Mouse (Mus musculus): ENCODE measurements around the gene Nisch. TPM values are rescaled to one million over a fixed set of nuclear protein-coding genes. Genes with fewer than 3 reads are reported as not detected.
A peak's percentile ranks its signal among the peaks of the same experiment; 100 is the strongest.

Gene Nisch
- polyA plus RNA-seq, 1 experiment from 2014 or later, result 413 TPM

- ATAC-seq (ENCODE audit: borderline replicate concordance, extremely low read depth, low FRiP score, low TSS enrichment), result no peak
- no peaks in the 10 kb centered on the region for H3K36me3 ChIP-seq
- H3K4me3 ChIP-seq, result no peak overlapping the region
- WGBS, result 57% methylated on average over 8 of the region's 8 CpGs
- peaks cover 22% of the 10 kb centered on the region for H3K4me1 ChIP-seq
- no peak overlapping the region for H3K4me2 ChIP-seq
- H3K27ac ChIP-seq, result no peak overlapping the region; the same call in 1 of the 2 replicates
- no peak overlapping the region for H3K9ac ChIP-seq
- no peaks in the 10 kb centered on the region for H3K27me3 ChIP-seq
- no peaks in the 10 kb centered on the region for H3K9me3 ChIP-seq
Observed at GRCm38 (mm10) chr14:31213868-31214267, 2.9 kb downstream of the Nisch start.

- Histone ChIP-seq H3K4me2 (no peak overlapping the region), H3K4me3 (no peak overlapping the region), H3K27me3 (no peaks in the 10 kb centered on the region), H3K36me3 (no peaks in the 10 kb centered on the region), H3K4me1 (peaks cover 17% of the 10 kb centered on the region), H3K27ac (0 out of 2 replicates have a peak overlapping the region, but pooled peaks have one; percentile 12), H3K9me3 (no peaks in the 10 kb centered on the region), H3K9ac (no peak overlapping the region)
- 65% methylated on average over 3 of the region's 3 CpGs for WGBS
- no peak for ATAC-seq (ENCODE audit: borderline replicate concordance, extremely low read depth, low FRiP score, low TSS enrichment)
Observed at GRCm38 (mm10) chr14:31212499-31212898, 4.2 kb downstream of the Nisch start.

DNA sequence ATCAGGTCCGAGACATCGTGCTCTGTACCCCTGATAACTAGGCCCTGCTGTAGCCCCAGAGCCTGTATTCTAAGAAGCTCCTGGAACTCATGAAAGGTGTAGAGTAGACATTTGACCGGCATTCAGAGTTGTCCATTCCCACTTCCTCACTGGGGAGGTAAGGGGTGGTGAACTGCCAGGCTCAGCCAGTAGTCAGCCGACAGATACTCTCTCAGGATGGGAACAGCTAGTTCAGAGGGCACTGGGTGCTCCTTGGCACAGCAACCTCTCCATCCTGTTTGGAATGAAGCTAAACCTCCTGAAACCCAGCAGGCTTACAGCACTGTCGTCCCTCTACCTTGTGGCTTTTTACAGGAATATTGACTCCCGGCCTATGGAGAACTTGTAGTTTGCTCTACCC, 4.9 kb downstream of the Nisch start:
- 86% methylated on average over 6 of the region's 6 CpGs for WGBS
- H3K27ac ChIP-seq, result no peak overlapping the region
- H3K9ac ChIP-seq, result no peak overlapping the region
- H3K4me2 ChIP-seq, result no peak overlapping the region
- H3K4me3 ChIP-seq, result no peak overlapping the region
- H3K27me3 ChIP-seq, result no peaks in the 10 kb centered on the region
- H3K4me1 ChIP-seq, result peaks cover 18% of the 10 kb centered on the region
- ATAC-seq (ENCODE audit: borderline replicate concordance, extremely low read depth, low FRiP score, low TSS enrichment), result no peak
- H3K9me3 ChIP-seq, result no peaks in the 10 kb centered on the region
- H3K36me3 ChIP-seq, result no peaks in the 10 kb centered on the region

DNA sequence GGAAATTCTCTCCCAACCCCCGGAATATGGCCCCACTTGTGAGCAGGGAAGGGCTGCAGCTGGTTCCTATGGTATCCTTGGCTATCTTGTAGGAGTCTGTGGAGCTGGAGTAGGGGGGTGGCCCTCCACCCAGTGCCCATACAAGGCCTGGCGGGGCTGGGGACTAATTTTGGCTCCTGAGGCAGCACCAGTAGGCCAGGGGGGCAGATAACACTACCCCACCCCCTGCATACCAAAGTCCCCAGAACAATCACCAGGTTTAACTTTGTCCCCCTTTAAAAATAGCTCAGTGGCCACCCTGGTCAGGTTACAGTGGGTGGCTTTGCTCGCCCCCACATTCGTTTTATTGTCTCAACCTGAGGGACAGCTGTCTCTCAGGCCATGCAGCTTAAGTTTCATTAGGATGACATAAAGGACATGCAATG, 7.6 kb downstream of the Nisch start:
- peaks cover 5% of the 10 kb centered on the region for H3K36me3 ChIP-seq
- no peak overlapping the region for H3K27ac ChIP-seq
- H3K9ac ChIP-seq, result no peak overlapping the region
- 65% methylated on average over 4 of the region's 4 CpGs for WGBS
- H3K4me2 ChIP-seq, result no peak overlapping the region
- no peak for ATAC-seq (ENCODE audit: borderline replicate concordance, extremely low read depth, low FRiP score, low TSS enrichment)
- no peak overlapping the region for H3K4me3 ChIP-seq
- H3K27me3 ChIP-seq, result no peaks in the 10 kb centered on the region
- H3K4me1 ChIP-seq, result peaks cover 20% of the 10 kb centered on the region
- H3K9me3 ChIP-seq, result no peaks in the 10 kb centered on the region

DNA sequence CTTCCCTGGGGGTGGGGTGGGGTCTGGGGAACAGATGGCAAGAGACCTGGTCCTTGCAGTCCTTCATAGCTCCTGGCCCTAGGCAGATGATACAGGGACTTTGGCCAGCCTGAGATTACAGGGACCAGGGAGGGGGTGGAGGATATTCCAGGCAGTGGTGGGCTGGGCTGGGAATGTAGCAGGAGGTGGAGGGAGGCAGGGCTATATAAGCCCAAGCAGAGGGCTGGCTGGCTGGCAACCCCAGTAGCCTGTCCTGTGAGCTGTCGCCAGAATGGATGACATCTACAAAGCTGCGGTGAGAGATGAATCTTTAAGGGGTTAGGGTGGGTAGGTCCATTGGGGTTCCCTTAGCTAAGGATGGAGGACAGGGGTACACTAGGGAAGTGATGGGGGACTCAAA, 8.7 kb downstream of the Nisch start, which contains the start of gene Tnnc1:
TSS of gene Tnnc1 (plus strand) at position 229 of the 400 bp plus-strand sequence.
- peaks cover 16% of the 10 kb centered on the region for H3K36me3 ChIP-seq
- H3K4me1 ChIP-seq, result peaks cover 19% of the 10 kb centered on the region
- peak within 1 kb of the TSS; percentile 94 for H3K9ac ChIP-seq
- H3K4me2 ChIP-seq, result peak within 1 kb of the TSS; percentile 81
- WGBS, result 55% methylated on average over 2 of the region's 2 CpGs
- peak within 1 kb of the TSS; percentile 16; the same call in 1 of the 2 replicates for H3K27ac ChIP-seq
- ATAC-seq (ENCODE audit: borderline replicate concordance, extremely low read depth, low FRiP score, low TSS enrichment), result no peak
- no peaks in the 10 kb centered on the region for H3K27me3 ChIP-seq
- no peaks in the 10 kb centered on the region for H3K9me3 ChIP-seq
- peak within 1 kb of the TSS; percentile 87 for H3K4me3 ChIP-seq

DNA sequence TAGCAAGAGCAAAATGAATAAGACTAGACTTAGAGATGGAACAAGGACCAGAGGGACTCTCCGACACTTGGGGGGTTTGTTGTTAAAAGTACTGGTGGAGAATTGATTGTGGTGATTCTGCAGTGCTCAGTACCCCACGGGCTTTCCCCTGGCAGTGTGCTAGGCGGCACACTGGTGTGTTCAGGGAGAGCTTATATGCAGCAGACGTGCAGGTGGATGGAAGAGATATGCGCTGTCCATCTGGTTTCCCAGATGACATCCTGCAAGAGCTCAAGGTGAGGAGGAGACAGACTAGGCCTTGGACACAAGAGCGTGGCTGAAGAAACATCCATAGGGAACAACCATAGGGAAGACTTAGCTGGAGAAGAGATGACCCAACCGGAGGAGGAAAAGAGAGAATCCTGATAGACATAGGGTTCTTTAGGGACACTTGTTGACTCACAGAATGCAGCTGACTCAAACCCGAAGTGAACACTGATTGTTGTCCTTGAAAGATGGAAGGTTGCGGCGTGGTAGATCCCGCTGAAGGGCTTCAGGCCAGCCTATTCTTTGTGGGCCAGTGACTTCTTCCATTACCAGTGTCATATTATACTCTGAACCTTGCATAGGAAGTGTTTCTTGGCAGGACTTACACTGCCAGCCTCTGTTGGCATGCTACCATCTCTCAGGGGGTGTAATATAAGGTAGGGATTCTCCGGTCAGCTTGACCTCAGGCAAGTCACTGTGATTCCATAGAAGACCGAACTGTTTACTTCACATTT, 9.5 kb downstream of the Nisch start:
- ATAC-seq (ENCODE audit: borderline replicate concordance, extremely low read depth, low FRiP score, low TSS enrichment), result no peak; the same call in 1 of the 2 replicates
- Histone ChIP-seq H3K9ac (peak overlapping the region; percentile 94), H3K27me3 (no peaks in the 10 kb centered on the region), H3K4me3 (peak overlapping the region; percentile 87), H3K9me3 (no peaks in the 10 kb centered on the region), H3K27ac (peak overlapping the region; percentile 16; the same call in 1 of the 2 replicates), H3K4me2 (peak overlapping the region; percentile 81), H3K4me1 (peaks cover 19% of the 10 kb centered on the region), H3K36me3 (peaks cover 24% of the 10 kb centered on the region)
- 71% methylated on average over 13 of the region's 13 CpGs for WGBS

DNA sequence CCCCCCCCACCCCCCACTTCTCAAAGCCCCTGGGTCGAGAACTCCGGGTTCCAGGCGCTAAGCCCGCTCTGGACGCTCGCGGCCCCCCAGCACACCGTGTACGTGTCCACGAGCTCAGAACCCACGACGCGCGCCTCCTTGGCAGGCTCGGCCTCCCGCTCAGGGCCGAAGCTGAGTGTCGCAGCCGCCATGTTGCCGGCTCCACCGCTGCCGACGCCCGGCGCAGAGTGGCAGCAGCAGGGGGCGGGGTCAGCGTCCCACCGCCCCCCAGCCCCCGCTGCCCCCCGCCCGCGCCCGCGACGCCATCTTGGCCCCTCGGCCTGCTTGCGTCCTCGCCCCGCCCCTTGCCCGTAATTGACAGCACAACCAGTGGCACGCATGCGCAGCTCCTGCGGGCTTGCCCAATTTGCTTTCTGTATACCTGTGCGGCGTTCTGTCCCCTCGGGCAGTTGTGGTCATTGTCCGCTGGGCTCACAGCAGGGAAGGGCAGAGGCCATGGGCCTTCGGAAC, 10.2 kb downstream of the Nisch start:
- 0% methylated on average over 40 of the region's 48 CpGs for WGBS
- Histone ChIP-seq H3K9me3 (no peaks in the 10 kb centered on the region), H3K4me1 (peaks cover 19% of the 10 kb centered on the region), H3K27me3 (no peaks in the 10 kb centered on the region), H3K27ac (peak overlapping the region; percentile 91), H3K9ac (peak overlapping the region; percentile 94), H3K4me2 (peak overlapping the region; percentile 81), H3K4me3 (peak overlapping the region; percentile 87), H3K36me3 (peaks cover 31% of the 10 kb centered on the region)
- peak; percentile 77 for ATAC-seq (ENCODE audit: borderline replicate concordance, extremely low read depth, low FRiP score, low TSS enrichment)

- peak; percentile 53 for ATAC-seq (ENCODE audit: borderline replicate concordance, extremely low read depth, low FRiP score, low TSS enrichment)
- H3K27ac ChIP-seq, result peak overlapping the region; percentile 91
- peak overlapping the region; percentile 87 for H3K4me3 ChIP-seq
- 1% methylated on average over 39 of the region's 39 CpGs for whole genome bisulfite sequencing
- peak overlapping the region; percentile 94 for H3K9ac ChIP-seq
- peaks cover 38% of the 10 kb centered on the region for H3K36me3 ChIP-seq
- peaks cover 19% of the 10 kb centered on the region for H3K4me1 ChIP-seq
- no peaks in the 10 kb centered on the region for H3K9me3 ChIP-seq
- peak overlapping the region; percentile 81 for H3K4me2 ChIP-seq
- no peaks in the 10 kb centered on the region for H3K27me3 ChIP-seq
Observed at GRCm38 (mm10) chr14:31205562-31206467, 10.9 kb downstream of the Nisch start.

- H3K27ac ChIP-seq, result peak overlapping the region; percentile 91
- H3K9ac ChIP-seq, result peak overlapping the region; percentile 94
- WGBS, result 4% methylated on average over 8 of the region's 8 CpGs
- ATAC-seq (ENCODE audit: borderline replicate concordance, extremely low read depth, low FRiP score, low TSS enrichment), result no peak
- H3K4me1 ChIP-seq, result peaks cover 22% of the 10 kb centered on the region
- no peaks in the 10 kb centered on the region for H3K9me3 ChIP-seq
- peak overlapping the region; percentile 81 for H3K4me2 ChIP-seq
- no peaks in the 10 kb centered on the region for H3K27me3 ChIP-seq
- peaks cover 43% of the 10 kb centered on the region for H3K36me3 ChIP-seq
- H3K4me3 ChIP-seq, result peak overlapping the region; percentile 87
Observed at GRCm38 (mm10) chr14:31205244-31205561, 11.5 kb downstream of the Nisch start.

GRCm38 (mm10) chr14:31204844-31205243, 11.9 kb downstream of the Nisch start:
- no peak for ATAC-seq (ENCODE audit: borderline replicate concordance, extremely low read depth, low FRiP score, low TSS enrichment)
- H3K27ac ChIP-seq, result peak overlapping the region; percentile 91
- peak overlapping the region; percentile 94 for H3K9ac ChIP-seq
- peaks cover 24% of the 10 kb centered on the region for H3K4me1 ChIP-seq
- peak overlapping the region; percentile 81 for H3K4me2 ChIP-seq
- WGBS, result 46% methylated on average over 4 of the region's 4 CpGs
- H3K4me3 ChIP-seq, result peak overlapping the region; percentile 87
- no peaks in the 10 kb centered on the region for H3K9me3 ChIP-seq
- H3K27me3 ChIP-seq, result no peaks in the 10 kb centered on the region
- peaks cover 47% of the 10 kb centered on the region for H3K36me3 ChIP-seq

GRCm38 (mm10) chr14:31200038-31200437, 16.7 kb downstream of the Nisch start:
- H3K27ac ChIP-seq, result 0 out of 2 replicates have a peak overlapping the region, but pooled peaks have one; percentile 16
- H3K4me3 ChIP-seq, result no peak overlapping the region
- no peak overlapping the region for H3K4me2 ChIP-seq
- 47% methylated on average over 3 of the region's 3 CpGs for WGBS
- ATAC-seq (ENCODE audit: borderline replicate concordance, extremely low read depth, low FRiP score, low TSS enrichment), result no peak
- H3K9me3 ChIP-seq, result no peaks in the 10 kb centered on the region
- H3K9ac ChIP-seq, result no peak overlapping the region
- H3K4me1 ChIP-seq, result peaks cover 55% of the 10 kb centered on the region
- H3K27me3 ChIP-seq, result no peaks in the 10 kb centered on the region
- H3K36me3 ChIP-seq, result peaks cover 81% of the 10 kb centered on the region
